In the genomic region with DNA sequence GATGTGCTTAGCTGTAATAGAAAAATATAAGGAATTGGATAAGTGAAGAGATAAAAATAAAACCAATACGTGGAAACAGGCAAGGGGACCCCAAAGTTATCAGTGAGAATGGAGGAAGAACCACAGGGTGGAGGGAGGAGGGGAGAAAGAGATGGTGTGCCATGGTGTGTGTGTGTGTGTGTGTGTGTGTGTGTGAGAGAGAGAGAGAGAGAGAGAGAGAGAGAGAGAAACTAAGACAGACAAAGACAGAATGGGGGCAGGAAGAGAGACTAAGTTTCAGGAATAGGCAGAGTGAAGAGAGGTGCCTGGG, we compare ENCODE assay signal across 8 mouse cellular contexts. TPM values are rescaled to one million over a fixed set of nuclear protein-coding genes. Genes with fewer than 3 reads are reported as not detected.
A peak's percentile ranks its signal among the peaks of the same experiment; 100 is the strongest.
DNase-seq lines count a peak whose midpoint lies in the region; ATAC-seq and TF ChIP-seq lines count a peak whose summit lies in the region.

No protein-coding gene starts in this region.

- H3K4me3 ChIP-seq in erythroblast, embryonic 14.5 days (replicated peaks) = peak overlapping the region; percentile 50
- peak overlapping the region; percentile 49 for H3K4me3 ChIP-seq in C2C12 (ENCODE audit: insufficient read depth, poor library complexity, severe bottlenecking)
- H3K4me3 ChIP-seq in forebrain, embryonic 15.5 days = peak overlapping the region; percentile 60
- peak overlapping the region; percentile 53 for H3K4me3 ChIP-seq in liver, embryonic 15.5 days (replicated peaks)

- H3K79me2 ChIP-seq in C2C12 (ENCODE audit: control insufficient read depth, insufficient read depth) = peaks cover 4% of the 10 kb centered on the region

- no peak overlapping the region for H3K27ac ChIP-seq in forebrain, embryonic 15.5 days (replicated peaks)
- no peak overlapping the region for H3K27ac ChIP-seq in liver, embryonic 15.5 days (replicated peaks)

- ATAC-seq in erythroblast, adult 5-6 weeks (replicated peaks; ENCODE audit: low FRiP score, poor library complexity, severe bottlenecking) = no peak
- no peak for ATAC-seq in forebrain, embryonic 15.5 days (replicated peaks)
- ATAC-seq in liver, embryonic 15.5 days (ENCODE audit: insufficient read depth) = peak; percentile 18; the same call in 1 of the 2 replicates
- no peak for ATAC-seq in erythroid progenitor cell, adult 5-6 weeks (replicated peaks; ENCODE audit: low FRiP score, poor library complexity, severe bottlenecking)
- no peak for ATAC-seq in monocyte, adult 5-6 weeks (replicated peaks; ENCODE audit: insufficient number of reproducible peaks, low FRiP score, low TSS enrichment, poor library complexity, severe bottlenecking)

- peak overlapping the region; percentile 38 for H3ac ChIP-seq in C2C12 (ENCODE audit: control insufficient read depth, insufficient read length, low read depth)

- no peaks in the 10 kb centered on the region for H3K36me3 ChIP-seq in erythroblast, embryonic 14.5 days (ENCODE audit: control insufficient read depth)
- no peaks in the 10 kb centered on the region for H3K36me3 ChIP-seq in C2C12 (ENCODE audit: control insufficient read depth, insufficient read depth)
- no peaks in the 10 kb centered on the region for H3K36me3 ChIP-seq in forebrain, embryonic 15.5 days
- H3K36me3 ChIP-seq in liver, embryonic 15.5 days (replicated peaks) = no peaks in the 10 kb centered on the region

- peaks cover 8% of the 10 kb centered on the region for H3K4me1 ChIP-seq in erythroblast, embryonic 14.5 days (ENCODE audit: control insufficient read depth)
- H3K4me1 ChIP-seq in forebrain, embryonic 15.5 days = peaks cover 10% of the 10 kb centered on the region; the same call in 1 of the 2 replicates
- H3K4me1 ChIP-seq in liver, embryonic 15.5 days (replicated peaks) = peaks cover 13% of the 10 kb centered on the region; the same call in 1 of the 2 replicates

- no peak for TF ChIP-seq CTCF in C2C12 (IDR thresholded peaks at IDR 0.05; ENCODE audit: control insufficient read depth, insufficient read depth, insufficient read length)

- H3K27me3 ChIP-seq in erythroblast, embryonic 14.5 days (ENCODE audit: control insufficient read depth) = peaks cover 57% of the 10 kb centered on the region
- no peaks in the 10 kb centered on the region for H3K27me3 ChIP-seq in C2C12 (ENCODE audit: control insufficient read depth, insufficient read depth, insufficient read length)
- H3K27me3 ChIP-seq in forebrain, embryonic 15.5 days = no peaks in the 10 kb centered on the region
- peaks cover 47% of the 10 kb centered on the region for H3K27me3 ChIP-seq in liver, embryonic 15.5 days

- 23% methylated on average over 1 of the region's 1 CpGs for WGBS in forebrain, embryonic 15.5 days
- WGBS in liver, embryonic 15.5 days (ENCODE audit: insufficient replicate concordance) = 2% methylated on average over 1 of the region's 1 CpGs

- no peaks in the 10 kb centered on the region for H3K79me3 ChIP-seq in C2C12 (ENCODE audit: low read depth)

- peak overlapping the region; percentile 72 for H3K9ac ChIP-seq in forebrain, embryonic 15.5 days (replicated peaks)
- H3K9ac ChIP-seq in liver, embryonic 15.5 days = peak overlapping the region; percentile 39

- no peaks in the 10 kb centered on the region; the same call in 1 of the 2 replicates for H3K9me3 ChIP-seq in erythroblast, embryonic 14.5 days (ENCODE audit: control insufficient read depth, low read length)
- no peaks in the 10 kb centered on the region for H3K9me3 ChIP-seq in forebrain, embryonic 15.5 days
- no peaks in the 10 kb centered on the region for H3K9me3 ChIP-seq in liver, embryonic 15.5 days (replicated peaks)

- DNase-seq in natural killer cell, adult 2 months (ENCODE audit: low spot score in 2 of 2) = no peak

- peak overlapping the region; percentile 91 for H3K4me2 ChIP-seq in forebrain, embryonic 15.5 days (replicated peaks)
- peak overlapping the region; percentile 71 for H3K4me2 ChIP-seq in liver, embryonic 15.5 days

TF ChIP-seq in C2C12, 6 proteins besides CTCF, POLR2A, EP300 and RAD21:
- TF ChIP-seq USF1 (IDR thresholded peaks at IDR 0.05; ENCODE audit: low read depth) = no peak
TF ChIP-seq in C2C12: peak in this region for 0.

RNA-seq across cellular contexts. Expression of gene Sertad2, which starts 11.4 kb away (rescaled TPM):
- 5.4 and 5.5 TPM in 2 replicates for polyA plus RNA-seq in erythroblast, embryonic 14.5 days (2012)
- 113 and 141 TPM in 2 replicates for total RNA-seq in erythroblast, adult 5-6 weeks (2015; ENCODE audit: low replicate concordance)
- 153 and 159 TPM in 2 replicates for total RNA-seq in erythroblast, adult 5-6 weeks (2017; ENCODE audit: low replicate concordance)
- polyA plus RNA-seq in C2C12 (2012; fragmentation: generic; extraction: Trizol) = 15.5 TPM
- polyA plus RNA-seq in forebrain, embryonic 15.5 days (2015; fragmentation: Nextera tagmentation; extraction: Ambion mirVana) = 36.2 and 39.6 TPM in 2 replicates
- 36.0 and 41.3 TPM in 2 replicates for polyA plus RNA-seq in liver, embryonic 15.5 days (2015; fragmentation: Nextera tagmentation; extraction: Ambion mirVana)
- 46.1 and 61.6 TPM in 2 replicates for total RNA-seq in erythroid progenitor cell, adult 5-6 weeks (2015; ENCODE audit: low replicate concordance)
- 53.1 and 54.3 TPM in 2 replicates for total RNA-seq in erythroid progenitor cell, adult 5-6 weeks (2017; ENCODE audit: low replicate concordance)
- total RNA-seq in monocyte, adult 5-6 weeks (2017) = 23.4 to 29.4 TPM (median 24.9 TPM) in 3 replicates
